Mouse (Mus musculus) kidney, adult 18-20 months (tissue): ENCODE measurements around the gene Cmss1.

Experiments used
- DNase-seq: peaks from one replicate; pipeline ENCODE4 v3.0.0; 2021

The Cmss1 gene

GRCm38 (mm10) chr16:57509099-57509498 is 97.6 kb downstream of the Cmss1 start:
- DNase-seq: no peak

DNA sequence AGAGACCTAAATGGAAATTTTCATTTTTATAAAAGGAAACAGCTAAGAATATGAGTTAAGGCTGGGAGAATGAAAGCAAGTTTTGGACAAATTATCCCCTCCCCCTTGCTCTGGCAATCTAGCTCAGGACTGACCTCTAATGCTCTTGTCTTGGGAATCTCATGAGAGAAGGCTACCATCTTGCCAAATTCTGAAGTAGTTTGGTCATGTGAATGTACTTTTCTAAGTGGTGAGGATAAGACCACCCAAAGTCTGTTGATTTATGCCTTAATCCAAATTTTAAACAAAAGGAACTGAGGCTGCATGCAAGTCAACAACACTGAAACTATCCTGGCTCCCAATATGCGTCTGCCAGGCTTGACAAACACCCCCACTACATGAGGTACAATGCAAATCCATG is 98.3 kb downstream of the Cmss1 start:
- no peak for DNase-seq

DNA sequence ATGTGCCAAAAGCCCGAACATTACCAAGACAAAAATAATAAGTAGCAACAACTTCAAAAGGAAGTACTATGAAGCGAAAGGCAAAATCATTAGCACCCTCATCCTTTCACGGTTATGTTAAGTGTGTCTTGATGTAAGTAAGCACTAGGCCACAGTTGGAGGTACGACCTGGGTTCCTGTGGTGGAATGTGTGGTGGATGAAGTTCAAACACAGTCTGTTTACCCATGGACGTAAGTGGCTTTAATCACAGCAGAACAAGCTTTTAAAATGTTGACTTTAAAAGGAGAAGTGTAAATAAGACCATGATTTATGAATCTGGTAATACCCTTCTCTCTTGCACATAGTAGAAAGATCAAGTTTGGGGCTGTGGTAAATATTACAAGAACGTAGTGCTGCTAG is 100.5 kb downstream of the Cmss1 start:
- DNase-seq: no peak

GRCm38 (mm10) chr16:57504728-57505127 is 101.9 kb downstream of the Cmss1 start:
- no peak for DNase-seq

DNA sequence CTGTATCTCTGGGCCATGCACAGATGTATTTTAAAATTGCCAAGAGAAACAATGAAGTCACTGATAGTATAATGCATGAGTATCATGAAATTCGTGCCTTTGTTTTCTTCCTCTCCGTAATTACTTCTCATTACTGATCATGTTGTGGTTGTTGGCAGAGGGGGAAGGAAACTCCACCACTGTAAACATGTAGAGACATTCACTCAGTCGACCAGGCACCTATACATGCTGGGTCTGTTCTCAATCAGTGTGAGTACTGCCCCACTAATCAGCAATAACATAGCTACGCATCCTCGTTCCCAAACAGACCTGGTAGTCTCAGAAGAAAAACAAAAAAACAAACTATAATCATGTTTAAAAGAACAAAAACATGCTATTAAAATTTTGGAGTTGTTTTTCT is 103.9 kb downstream of the Cmss1 start:
- DNase-seq: no peak

GRCm38 (mm10) chr16:57502230-57502629 is 104.4 kb downstream of the Cmss1 start:
- no peak for DNase-seq

GRCm38 (mm10) chr16:57500851-57501250 is 105.8 kb downstream of the Cmss1 start:
- DNase-seq: no peak

DNA sequence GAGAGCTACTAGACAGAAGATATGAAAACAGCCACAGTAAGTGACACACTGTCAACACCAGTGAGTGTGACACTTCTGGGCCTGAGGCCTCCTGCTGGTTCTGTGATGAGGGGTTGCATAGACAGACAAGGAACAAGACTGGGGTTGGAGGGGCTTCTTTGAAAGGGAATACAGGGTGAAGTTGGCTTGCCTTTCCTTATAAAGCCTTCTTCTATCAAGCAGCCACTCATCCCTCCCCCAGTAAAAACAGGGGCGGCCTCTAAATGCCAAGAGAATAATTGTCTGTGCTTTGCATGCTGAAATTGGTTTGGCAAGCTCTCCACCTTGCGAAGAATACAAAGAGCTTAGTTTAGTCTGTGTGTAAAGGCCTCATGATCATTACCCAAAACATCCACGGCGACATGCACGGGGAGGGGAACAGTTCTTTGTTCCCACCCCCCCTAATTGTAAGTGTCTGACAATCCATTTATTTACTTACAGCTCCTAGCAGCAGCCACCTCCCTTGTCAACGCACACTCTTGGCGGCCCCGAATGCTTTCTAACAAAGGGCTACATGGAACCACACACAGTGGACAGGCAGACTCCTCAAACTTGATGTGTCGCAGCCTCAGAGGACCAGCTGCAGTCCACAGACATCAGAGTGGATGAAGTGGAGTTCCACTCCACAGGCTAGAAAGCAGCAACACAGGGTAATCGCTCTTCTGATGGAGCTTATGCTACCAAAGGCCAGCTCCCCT is 110.1 kb downstream of the Cmss1 start:
- DNase-seq: no peak

- DNase-seq: no peak
Measured at GRCm38 (mm10) chr16:57495476-57496203, 111.0 kb downstream of the Cmss1 start.

GRCm38 (mm10) chr16:57491853-57492252 is 114.8 kb downstream of the Cmss1 start:
- DNase-seq: no peak

GRCm38 (mm10) chr16:57490691-57491090 is 116.0 kb downstream of the Cmss1 start:
- no peak for DNase-seq

GRCm38 (mm10) chr16:57488661-57489060 is 118.0 kb downstream of the Cmss1 start:
- DNase-seq: no peak

DNA sequence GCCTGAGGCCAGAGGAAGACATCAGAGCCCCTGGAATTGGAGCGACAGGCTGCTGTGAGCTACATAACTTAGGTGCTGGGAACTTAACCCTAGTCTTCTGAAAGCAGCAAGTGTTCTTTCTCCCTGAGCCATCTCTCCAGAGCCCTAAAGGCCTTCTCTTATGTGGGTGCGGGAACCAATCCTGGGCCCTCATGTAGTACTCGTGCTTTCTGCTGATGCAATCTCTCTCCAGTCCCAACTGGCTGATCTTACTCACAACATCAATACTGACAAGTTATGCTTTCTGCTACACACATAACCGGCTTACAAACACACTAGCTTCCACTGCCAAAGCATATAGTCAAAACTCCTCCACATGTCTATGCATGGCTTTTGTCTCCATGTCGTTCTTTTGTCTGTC is 120.4 kb downstream of the Cmss1 start:
- DNase-seq: no peak

DNA sequence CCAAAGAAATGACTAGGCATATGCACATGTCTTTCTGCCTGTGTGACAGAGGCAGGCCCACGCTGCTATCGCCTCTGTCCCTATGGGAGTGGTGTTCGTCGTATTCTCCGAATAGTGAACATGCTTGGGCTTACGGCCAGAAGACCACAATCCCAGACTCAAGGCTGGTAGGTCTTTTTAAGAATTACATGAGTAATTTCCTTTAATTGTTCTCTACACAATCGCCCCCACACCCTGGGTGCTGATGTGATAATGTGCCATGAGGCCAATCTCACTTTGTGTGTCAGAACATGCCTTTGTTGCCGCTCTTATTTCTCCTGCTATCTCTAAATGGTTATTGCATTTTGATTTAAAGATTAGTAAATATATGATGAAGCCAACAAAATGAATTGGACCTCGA is 121.4 kb downstream of the Cmss1 start:
- DNase-seq: no peak

- DNase-seq: no peak
Measured at GRCm38 (mm10) chr16:57484043-57484795, 122.4 kb downstream of the Cmss1 start.

DNA sequence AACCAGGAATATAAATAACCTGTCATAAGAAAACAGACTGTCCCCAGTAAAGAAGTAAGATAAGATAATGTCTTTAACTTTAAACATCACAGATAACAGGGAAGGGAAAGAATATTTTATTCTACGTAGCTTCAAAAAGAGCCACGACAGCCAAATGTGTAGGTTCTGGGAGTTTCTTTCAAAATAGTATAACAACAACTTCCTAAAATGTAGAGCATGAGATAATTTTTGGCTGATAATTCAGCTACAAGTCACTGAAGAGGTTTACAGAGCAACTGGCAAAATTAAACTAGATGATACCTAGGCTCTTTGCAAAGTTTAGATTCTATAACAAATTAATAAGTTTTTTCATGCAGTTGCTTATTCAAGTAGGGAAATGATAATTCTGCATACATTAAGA is 123.2 kb downstream of the Cmss1 start:
- no peak for DNase-seq

GRCm38 (mm10) chr16:57482911-57483310 is 123.8 kb downstream of the Cmss1 start:
- no peak for DNase-seq

DNA sequence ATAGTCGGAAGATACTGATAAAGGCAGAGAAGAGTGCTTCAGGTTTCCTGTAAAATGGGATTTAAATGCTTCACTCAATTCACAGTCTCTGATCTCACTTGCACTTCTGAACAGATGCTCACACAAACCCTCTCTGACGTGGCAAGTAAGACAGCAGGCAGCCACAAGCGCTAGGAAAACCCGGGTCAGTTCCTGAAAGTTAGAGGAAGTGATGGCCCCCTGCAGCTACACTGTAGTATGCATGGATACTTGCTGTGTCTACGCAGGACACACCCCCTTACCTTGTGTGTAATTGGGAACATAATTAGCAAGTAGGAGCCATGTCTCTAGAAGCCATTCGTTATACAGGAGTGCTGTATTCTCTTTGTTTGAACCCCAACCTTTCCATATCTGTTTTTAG is 124.4 kb downstream of the Cmss1 start:
- no peak for DNase-seq

DNA sequence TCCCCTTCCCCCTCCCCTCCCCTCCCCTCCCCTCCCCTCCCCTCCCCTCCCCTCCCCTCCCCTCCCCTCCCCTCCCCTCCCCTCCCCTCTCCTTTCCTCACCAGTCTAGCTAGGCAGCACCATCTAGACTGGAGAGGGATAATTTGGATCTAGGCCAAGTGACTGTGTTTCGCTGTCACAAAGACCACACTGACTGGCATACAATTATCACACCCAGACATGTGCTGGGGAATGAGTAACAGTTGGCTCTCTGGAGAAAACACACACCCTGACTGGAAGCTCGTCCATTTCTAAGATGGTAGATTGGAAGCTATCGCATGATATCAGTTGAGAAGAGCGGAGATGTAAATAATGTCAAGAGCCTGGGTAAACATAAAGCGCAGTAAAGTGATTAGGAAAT is 126.9 kb downstream of the Cmss1 start:
- no peak for DNase-seq

DNA sequence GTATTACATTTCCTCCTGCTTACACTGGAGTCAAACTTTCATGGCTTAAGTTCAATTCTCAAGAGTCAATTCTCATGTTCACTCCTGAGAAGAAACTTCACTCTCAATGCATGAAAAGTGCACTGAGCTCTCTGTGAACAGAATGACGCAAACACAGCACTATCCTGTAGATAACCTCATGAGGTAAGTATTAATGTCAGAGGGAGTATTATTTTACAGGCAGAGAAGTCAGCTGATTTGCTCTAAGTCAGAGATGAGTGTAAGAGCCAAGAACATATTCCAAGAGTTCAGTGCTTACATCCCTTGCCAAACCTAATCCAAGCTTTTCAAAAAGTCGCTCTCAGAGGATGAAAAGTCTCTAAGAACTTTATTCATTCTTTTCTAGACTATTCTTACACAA is 128.2 kb downstream of the Cmss1 start:
- DNase-seq: no peak

DNA sequence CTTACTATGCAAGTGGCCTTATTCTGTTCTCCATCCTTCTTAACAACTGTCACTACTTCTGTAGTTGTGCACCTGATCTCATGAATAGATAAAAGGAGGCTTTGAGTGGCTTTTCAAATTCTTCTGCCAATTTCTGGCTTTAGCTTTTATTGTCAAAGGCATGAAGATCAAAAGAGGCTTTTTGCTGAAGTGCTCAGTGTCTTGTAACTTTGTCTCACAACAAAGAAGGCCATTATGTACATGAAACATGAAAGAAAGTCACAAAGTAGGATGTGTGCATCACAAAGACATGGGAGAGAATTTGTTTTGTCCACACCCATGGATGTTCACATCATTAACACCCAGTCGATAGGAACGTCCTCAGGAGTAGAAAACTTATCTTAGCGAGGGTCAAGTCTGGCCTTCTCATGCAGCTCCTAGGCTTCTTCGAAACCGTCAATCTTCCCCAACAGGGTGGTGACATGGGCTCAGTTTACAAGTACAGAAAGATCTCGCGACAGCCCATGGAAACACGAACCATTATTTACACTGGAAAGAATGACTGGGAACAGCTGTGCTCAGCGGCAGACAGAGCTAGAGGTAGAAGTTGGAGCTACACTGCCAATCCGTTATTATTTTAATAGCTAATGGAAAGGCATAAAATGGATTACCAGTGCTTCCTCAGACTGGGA is 133.1 kb downstream of the Cmss1 start:
- DNase-seq: no peak

DNA sequence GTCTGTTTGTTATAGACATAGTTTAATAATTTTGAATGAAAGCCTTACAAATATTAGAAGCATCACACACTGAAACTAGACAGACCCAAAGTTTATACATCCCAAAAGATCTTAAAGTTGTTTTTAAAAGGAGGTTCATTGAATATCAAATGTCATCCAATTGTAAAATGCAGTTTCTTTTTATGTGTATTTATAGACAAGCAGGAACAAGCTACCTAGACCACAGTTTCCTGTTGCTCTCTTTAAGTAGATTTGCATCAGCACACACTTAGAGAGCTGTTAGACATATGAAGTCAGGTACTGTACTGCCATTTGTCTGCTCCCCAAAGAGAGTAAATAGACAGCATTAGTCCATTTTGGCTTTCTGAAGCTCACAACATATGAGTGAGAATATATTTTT is 135.6 kb downstream of the Cmss1 start:
- DNase-seq: no peak

GRCm38 (mm10) chr16:57470286-57470830 is 136.3 kb downstream of the Cmss1 start:
- no peak for DNase-seq
